Mouse (Mus musculus): ENCODE results near the gene Sirpa. TPM values are rescaled to one million over a fixed set of nuclear protein-coding genes. Genes with fewer than 3 reads are reported as not detected.

Gene Sirpa
- polyA plus RNA-seq, 1 experiment from 2014 or later, result 2,259 TPM

DNA sequence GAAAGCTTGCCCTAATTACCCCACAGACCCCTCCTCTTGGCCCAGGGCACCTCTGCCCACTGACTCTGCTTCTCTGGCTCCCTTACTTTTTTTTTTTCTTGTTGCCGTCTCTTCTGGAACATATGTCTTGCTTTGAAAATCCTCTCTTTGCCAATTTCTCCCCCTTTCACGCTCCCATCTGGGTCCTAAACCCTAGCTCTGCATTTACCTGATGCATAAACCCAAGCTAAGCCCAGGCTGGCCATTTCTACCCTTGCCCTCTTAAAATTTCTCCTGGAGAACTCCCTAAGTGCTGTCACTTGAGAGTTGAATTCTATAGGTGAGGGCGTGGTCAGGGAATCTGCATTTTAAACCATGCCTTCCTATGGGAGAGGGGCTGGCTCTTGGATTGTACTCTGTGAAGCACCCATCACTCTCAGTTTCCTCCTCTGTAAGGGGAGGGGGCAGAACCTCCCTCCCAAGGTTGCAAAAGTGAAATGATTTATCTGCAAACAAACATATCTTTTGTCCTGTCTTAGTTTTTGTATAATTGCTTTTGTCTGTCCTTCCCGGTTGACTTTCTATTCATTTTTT, 18.8 kb upstream of the Sirpa start:
- 80% methylated on average over 3 of the region's 4 CpGs for WGBS (ENCODE audit: missing documents)
- H3K27ac ChIP-seq, result no peak overlapping the region
- no peaks in the 10 kb centered on the region for H3K36me3 ChIP-seq (ENCODE audit: inconsistent target)
- H3K79me2 ChIP-seq (ENCODE audit: inconsistent target), result no peaks in the 10 kb centered on the region
- H3K4me3 ChIP-seq (ENCODE audit: inconsistent target), result no peak overlapping the region

DNA sequence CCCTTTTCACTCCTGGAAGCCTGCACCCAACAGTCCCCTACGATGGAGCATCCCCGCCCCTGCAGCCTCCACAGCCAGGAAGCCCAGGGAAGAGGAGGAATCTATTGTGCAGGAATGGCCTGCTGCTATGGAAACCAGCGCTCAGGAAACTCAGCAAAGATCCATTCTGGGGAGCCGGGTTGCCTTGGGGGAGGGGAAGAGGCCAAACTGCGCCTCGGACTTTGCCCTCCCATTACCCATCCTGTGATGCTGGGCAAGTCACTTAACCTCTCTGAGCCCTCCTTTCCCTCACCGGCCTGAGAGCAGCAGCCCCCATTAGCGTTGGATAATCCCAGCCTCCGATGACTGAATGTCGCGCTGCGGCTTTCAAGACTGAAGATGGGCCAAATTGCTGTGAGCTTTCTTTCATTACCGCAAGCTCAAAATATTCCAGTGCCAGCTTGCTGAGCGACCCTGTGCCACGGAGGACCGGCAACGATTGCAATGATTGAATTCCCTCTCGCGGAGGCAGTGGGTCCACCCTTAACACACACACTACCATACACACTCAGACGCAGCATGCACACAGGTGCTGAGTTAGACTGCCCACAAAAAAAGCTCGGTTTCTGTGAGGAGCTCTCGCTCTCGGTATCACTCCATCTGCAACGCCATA, 18.1 kb upstream of the Sirpa start:
- Histone ChIP-seq H3K27ac (no peak overlapping the region), H3K4me3 (ENCODE audit: inconsistent target) (no peak overlapping the region), H3K79me2 (ENCODE audit: inconsistent target) (no peaks in the 10 kb centered on the region), H3K36me3 (ENCODE audit: inconsistent target) (no peaks in the 10 kb centered on the region)
- WGBS (ENCODE audit: missing documents), result 57% methylated on average over 23 of the region's 24 CpGs

- Histone ChIP-seq H3K4me3 (ENCODE audit: inconsistent target) (no peak overlapping the region), H3K79me2 (ENCODE audit: inconsistent target) (no peaks in the 10 kb centered on the region), H3K36me3 (ENCODE audit: inconsistent target) (no peaks in the 10 kb centered on the region), H3K27ac (no peak overlapping the region)
- WGBS (ENCODE audit: missing documents), result 77% methylated on average over 4 of the region's 4 CpGs
These were observed 17.5 kb upstream of the Sirpa start for GRCm38 (mm10) chr2:129575113-129575512.

- H3K27ac ChIP-seq, result no peak overlapping the region
- no peak overlapping the region for H3K4me3 ChIP-seq (ENCODE audit: inconsistent target)
- no peaks in the 10 kb centered on the region for H3K36me3 ChIP-seq (ENCODE audit: inconsistent target)
- 98% methylated on average over 6 of the region's 8 CpGs for WGBS (ENCODE audit: missing documents)
- no peaks in the 10 kb centered on the region for H3K79me2 ChIP-seq (ENCODE audit: inconsistent target)
These were observed 15.8 kb upstream of the Sirpa start for GRCm38 (mm10) chr2:129576611-129577447.

- H3K4me3 ChIP-seq (ENCODE audit: inconsistent target), result no peak overlapping the region
- H3K79me2 ChIP-seq (ENCODE audit: inconsistent target), result no peaks in the 10 kb centered on the region
- H3K27ac ChIP-seq, result no peak overlapping the region
- no peaks in the 10 kb centered on the region for H3K36me3 ChIP-seq (ENCODE audit: inconsistent target)
- WGBS (ENCODE audit: missing documents), result 77% methylated on average over 4 of the region's 4 CpGs
These were observed 12.0 kb upstream of the Sirpa start for GRCm38 (mm10) chr2:129580656-129581055.

DNA sequence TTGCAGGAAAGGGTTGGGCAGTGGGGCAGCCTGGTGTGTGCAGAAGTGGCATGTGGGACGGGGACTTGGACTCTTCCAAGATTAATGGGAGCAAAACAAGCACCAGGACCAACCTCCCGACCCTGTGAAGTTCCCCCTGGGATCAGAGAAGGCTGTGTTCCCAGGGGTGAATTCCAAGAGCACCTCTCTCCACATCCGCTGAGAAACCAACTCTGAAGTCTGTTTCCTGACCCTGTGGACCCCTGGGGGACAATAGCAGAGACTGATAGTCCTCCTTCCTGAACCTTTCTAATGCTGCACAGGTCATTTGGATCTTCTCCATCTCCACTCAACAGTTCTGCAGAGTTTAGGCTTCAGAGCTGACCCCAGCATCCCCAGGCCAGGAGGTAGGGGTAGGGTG, 10.8 kb upstream of the Sirpa start:
- no peak overlapping the region for H3K4me3 ChIP-seq (ENCODE audit: inconsistent target)
- no peak overlapping the region for H3K27ac ChIP-seq
- 84% methylated on average over 3 of the region's 3 CpGs for WGBS (ENCODE audit: missing documents)
- no peaks in the 10 kb centered on the region for H3K79me2 ChIP-seq (ENCODE audit: inconsistent target)
- H3K36me3 ChIP-seq (ENCODE audit: inconsistent target), result no peaks in the 10 kb centered on the region

DNA sequence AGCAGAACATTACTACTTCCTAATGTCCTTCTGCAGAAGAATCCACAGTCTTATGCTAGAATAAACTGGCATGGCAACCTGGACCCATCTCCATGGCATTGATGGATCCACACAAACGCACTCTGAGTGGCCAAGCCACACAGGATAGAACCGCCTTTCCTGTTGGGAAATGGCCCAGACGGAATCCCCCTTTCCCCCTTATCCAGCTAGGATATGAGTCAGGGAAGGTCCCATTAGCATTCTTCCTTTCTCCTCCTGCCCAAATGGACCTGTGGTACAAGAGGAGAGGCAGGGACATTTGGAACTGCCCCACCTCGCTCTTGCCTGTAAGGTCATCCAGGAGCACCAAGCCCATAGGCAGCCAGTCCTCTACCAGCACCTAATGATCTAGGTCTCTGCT, 10.4 kb upstream of the Sirpa start:
- no peak overlapping the region for H3K4me3 ChIP-seq (ENCODE audit: inconsistent target)
- H3K36me3 ChIP-seq (ENCODE audit: inconsistent target), result no peaks in the 10 kb centered on the region
- H3K79me2 ChIP-seq (ENCODE audit: inconsistent target), result no peaks in the 10 kb centered on the region
- 93% methylated on average over 4 of the region's 4 CpGs for WGBS (ENCODE audit: missing documents)
- H3K27ac ChIP-seq, result no peak overlapping the region

DNA sequence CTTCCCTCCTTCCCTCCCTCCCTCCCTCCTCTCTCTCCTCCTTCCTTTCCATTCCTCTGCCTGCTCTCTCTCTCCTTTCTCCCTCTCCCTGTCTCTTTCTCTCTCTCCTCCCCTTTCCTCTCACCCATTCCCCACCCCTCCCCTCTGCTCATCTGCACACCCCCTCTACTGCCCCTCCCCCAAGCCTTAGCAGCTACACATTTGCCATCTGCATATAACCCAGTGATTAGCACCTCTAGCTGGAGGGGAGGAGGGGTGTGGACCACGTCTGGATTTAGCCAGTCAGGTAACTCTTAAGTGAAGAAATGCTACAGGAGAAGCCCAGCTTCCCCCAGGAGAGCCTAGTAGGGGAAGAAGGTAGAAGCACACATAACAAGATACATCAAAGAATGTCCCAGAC, 7.7 kb upstream of the Sirpa start:
- no peaks in the 10 kb centered on the region; the same call in 1 of the 2 replicates for H3K79me2 ChIP-seq (ENCODE audit: inconsistent target)
- no peak overlapping the region for H3K4me3 ChIP-seq (ENCODE audit: inconsistent target)
- WGBS (ENCODE audit: missing documents), result 82% methylated on average over 1 of the region's 1 CpGs
- no peak overlapping the region for H3K27ac ChIP-seq
- H3K36me3 ChIP-seq (ENCODE audit: inconsistent target), result no peaks in the 10 kb centered on the region

- Histone ChIP-seq H3K79me2 (ENCODE audit: inconsistent target) (peaks cover 9% of the 10 kb centered on the region; the same call in 1 of the 2 replicates), H3K4me3 (ENCODE audit: inconsistent target) (no peak overlapping the region), H3K36me3 (ENCODE audit: inconsistent target) (no peaks in the 10 kb centered on the region), H3K27ac (peak overlapping the region; percentile 88)
- WGBS (ENCODE audit: missing documents), result 35% methylated on average over 9 of the region's 11 CpGs
These were observed 6.6 kb upstream of the Sirpa start for GRCm38 (mm10) chr2:129585904-129586514.

- H3K4me3 ChIP-seq (ENCODE audit: inconsistent target), result no peak overlapping the region
- 80% methylated on average over 3 of the region's 3 CpGs for WGBS (ENCODE audit: missing documents)
- H3K36me3 ChIP-seq (ENCODE audit: inconsistent target), result no peaks in the 10 kb centered on the region
- no peak overlapping the region for H3K27ac ChIP-seq
- H3K79me2 ChIP-seq (ENCODE audit: inconsistent target), result peaks cover 13% of the 10 kb centered on the region; the same call in 1 of the 2 replicates
These were observed 5.4 kb upstream of the Sirpa start for GRCm38 (mm10) chr2:129587241-129587640.

GRCm38 (mm10) chr2:129587825-129588251, 4.8 kb upstream of the Sirpa start:
- WGBS (ENCODE audit: missing documents), result 98% methylated on average over 7 of the region's 7 CpGs
- Histone ChIP-seq H3K27ac (no peak overlapping the region), H3K36me3 (ENCODE audit: inconsistent target) (no peaks in the 10 kb centered on the region)

GRCm38 (mm10) chr2:129591897-129592296, 738 bp upstream of the Sirpa start:
- Histone ChIP-seq H3K27ac (peak overlapping the region; percentile 100), H3K4me3 (ENCODE audit: inconsistent target) (peak overlapping the region; percentile 13; the same call in 1 of the 2 replicates), H3K79me2 (ENCODE audit: inconsistent target) (peaks cover 48% of the 10 kb centered on the region), H3K36me3 (ENCODE audit: inconsistent target) (peaks cover 3% of the 10 kb centered on the region; the same call in 1 of the 2 replicates)
- 0% methylated on average over 4 of the region's 4 CpGs for WGBS (ENCODE audit: missing documents)

More at GRCm38 (mm10) chr2:129587825-129588251, 4.8 kb upstream of the Sirpa start:
- H3K79me2 ChIP-seq (ENCODE audit: inconsistent target), result peaks cover 13% of the 10 kb centered on the region; the same call in 1 of the 2 replicates
- no peak overlapping the region for H3K4me3 ChIP-seq (ENCODE audit: inconsistent target)

DNA sequence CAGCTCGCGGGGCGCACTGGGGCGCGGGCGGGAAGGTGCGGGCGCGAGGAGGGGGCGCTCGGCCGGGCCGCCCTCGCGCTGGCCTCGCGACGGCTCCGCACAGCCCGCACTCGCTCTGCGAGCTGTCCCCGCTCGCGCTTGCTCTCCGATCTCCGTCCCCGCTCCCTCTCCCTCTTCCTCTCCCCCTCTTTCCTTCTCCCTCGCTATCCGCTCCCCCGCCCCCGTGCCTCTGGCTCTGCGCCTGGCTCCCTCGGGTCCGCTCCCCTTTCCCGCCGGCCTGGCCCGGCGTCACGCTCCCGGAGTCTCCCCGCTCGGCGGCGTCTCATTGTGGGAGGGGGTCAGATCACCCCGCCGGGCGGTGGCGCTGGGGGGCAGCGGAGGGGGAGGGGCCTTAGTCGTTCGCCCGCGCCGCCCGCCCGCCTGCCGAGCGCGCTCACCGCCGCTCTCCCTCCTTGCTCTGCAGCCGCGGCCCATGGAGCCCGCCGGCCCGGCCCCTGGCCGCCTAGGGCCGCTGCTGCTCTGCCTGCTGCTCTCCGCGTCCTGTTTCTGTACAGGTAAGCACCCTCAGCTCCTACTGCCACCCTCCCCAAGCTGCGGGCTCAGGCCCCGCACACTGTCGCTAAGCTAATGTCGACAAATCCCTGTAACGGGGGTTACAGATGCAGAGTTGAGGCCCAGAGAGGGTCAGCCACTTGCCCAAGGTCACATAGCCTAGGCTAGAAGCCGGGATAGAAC, 673 bp downstream of the Sirpa start:
- peak overlapping the region; percentile 100 for H3K27ac ChIP-seq
- peak overlapping the region; percentile 78 for H3K4me3 ChIP-seq (ENCODE audit: inconsistent target)
- 2% methylated on average over 31 of the region's 77 CpGs for WGBS (ENCODE audit: missing documents)
- H3K36me3 ChIP-seq (ENCODE audit: inconsistent target), result peaks cover 14% of the 10 kb centered on the region; the same call in 1 of the 2 replicates
- H3K79me2 ChIP-seq (ENCODE audit: inconsistent target), result peaks cover 62% of the 10 kb centered on the region

GRCm38 (mm10) chr2:129593876-129594421, 1.3 kb downstream of the Sirpa start:
- peak overlapping the region; percentile 100 for H3K27ac ChIP-seq
- H3K4me3 ChIP-seq (ENCODE audit: inconsistent target), result peak overlapping the region; percentile 78
- H3K79me2 ChIP-seq (ENCODE audit: inconsistent target), result peaks cover 69% of the 10 kb centered on the region
- WGBS (ENCODE audit: missing documents), result 9% methylated on average over 13 of the region's 13 CpGs
- H3K36me3 ChIP-seq (ENCODE audit: inconsistent target), result peaks cover 21% of the 10 kb centered on the region; the same call in 1 of the 2 replicates
